Mouse (Mus musculus) C2C12 (cell line): ENCODE results near the gene Hist1h3d. TPM values are rescaled to one million over a fixed set of nuclear protein-coding genes. Genes with fewer than 3 reads are reported as not detected.
A peak's percentile ranks its signal among the peaks of the same experiment; 100 is the strongest.
"Not testable (repeated sequence)": the region's sequence is repeated elsewhere in the genome, so short reads cannot be mapped to it uniquely, and the experiment has no call there.

ENCODE experiments used
- H3K27me3 ChIP-seq: one replicate; pipeline ENCODE4 v1.6.1; 2011; ENCODE audit not compliant: control insufficient read depth, insufficient read depth, insufficient read length
- H3K36me3 ChIP-seq: one replicate; pipeline ENCODE4 v1.6.1; 2011; ENCODE audit not compliant: control insufficient read depth, insufficient read depth
- H3K4me3 ChIP-seq: one replicate; pipeline ENCODE4 v1.5.1; 2011; ENCODE audit warnings: mild to moderate bottlenecking, control low read depth; ENCODE audit not compliant: poor library complexity, insufficient read depth, severe bottlenecking
- H3K79me2 ChIP-seq: one replicate; pipeline ENCODE4 v1.6.1; 2011; ENCODE audit not compliant: control insufficient read depth, insufficient read depth
- H3K79me3 ChIP-seq: one replicate; pipeline ENCODE4 v1.6.1; 2011; ENCODE audit warnings: low read depth, control low read depth
- H3ac ChIP-seq: one replicate; pipeline ENCODE3; 2011; ENCODE audit warnings: low read depth; ENCODE audit not compliant: control insufficient read depth, insufficient read length
- CEBPB ChIP-seq: IDR thresholded peaks from one replicate; pipeline ENCODE4 v1.6.1; 2011; ENCODE audit warnings: low read depth, mild to moderate bottlenecking, control low read depth, moderate library complexity
- CTCF ChIP-seq: IDR thresholded peaks from one replicate; pipeline ENCODE4 v1.5.1; 2011; ENCODE audit not compliant: control insufficient read depth, insufficient read depth, insufficient read length
- FOSL1 ChIP-seq: IDR thresholded peaks from one replicate; pipeline ENCODE4 v1.8.0; 2011; ENCODE audit warnings: mild to moderate bottlenecking, low read length; ENCODE audit not compliant: poor library complexity, insufficient read depth, severe bottlenecking
- MAX ChIP-seq: IDR thresholded peaks from one replicate; pipeline ENCODE4 v1.6.1; 2011; ENCODE audit warnings: mild to moderate bottlenecking, control low read depth
- MYOD1 ChIP-seq: IDR thresholded peaks from one replicate; pipeline ENCODE4 v1.6.1; 2011; ENCODE audit warnings: low read depth; ENCODE audit not compliant: control insufficient read depth, insufficient read length
- MYOG ChIP-seq: IDR thresholded peaks from one replicate; pipeline ENCODE4 v1.6.1; 2011; ENCODE audit not compliant: control insufficient read depth, insufficient read length; ENCODE audit errors: extremely low read depth
- USF1 ChIP-seq: IDR thresholded peaks from one replicate; pipeline ENCODE4 v1.6.1; 2011; ENCODE audit warnings: low read depth, mild to moderate bottlenecking, control low read depth, moderate library complexity
- polyA plus RNA-seq: library from polyadenylated mRNA; unstranded; fragments of >200 nt; fragmentation: generic; extraction: Trizol; gene quantifications from one replicate; pipeline ENCODE4 v1.2.1, GENCODE M21; 2012; ENCODE audit warnings: missing spikeins

Hist1h3d gene
- polyA plus RNA-seq, 1 experiment, result 1.9 TPM

- no peaks in the 10 kb centered on the region for H3K36me3 ChIP-seq
- TF ChIP-seq USF1, result no peak
- no peak for TF ChIP-seq MYOG
- no peak for TF ChIP-seq FOSL1
- TF ChIP-seq CEBPB, result no peak
- TF ChIP-seq MYOD1, result no peak
- TF ChIP-seq CTCF, result no peak
- no peak for TF ChIP-seq MAX
- H3K4me3 ChIP-seq, result no peak overlapping the region
- no peaks in the 10 kb centered on the region for H3K27me3 ChIP-seq
- no peaks in the 10 kb centered on the region for H3K79me3 ChIP-seq
- no peak overlapping the region for H3ac ChIP-seq
- no peaks in the 10 kb centered on the region for H3K79me2 ChIP-seq
Measured at GRCm38 (mm10) chr13:23609844-23610243, 34.3 kb downstream of the Hist1h3d start.

GRCm38 (mm10) chr13:23610393-23610792 lies 34.8 kb downstream of the Hist1h3d start:
- H3K36me3 ChIP-seq, result no peaks in the 10 kb centered on the region
- H3K79me3 ChIP-seq, result no peaks in the 10 kb centered on the region
- H3K27me3 ChIP-seq, result no peaks in the 10 kb centered on the region
- H3K4me3 ChIP-seq, result no peak overlapping the region
- no peaks in the 10 kb centered on the region for H3K79me2 ChIP-seq
- no peak overlapping the region for H3ac ChIP-seq
- TF ChIP-seq USF1 (no peak), MAX (no peak), MYOD1 (no peak), MYOG (no peak), CEBPB (no peak), FOSL1 (no peak)

- Histone ChIP-seq H3K4me3 (no peak overlapping the region), H3K79me2 (no peaks in the 10 kb centered on the region), H3K79me3 (no peaks in the 10 kb centered on the region), H3ac (no peak overlapping the region), H3K27me3 (no peaks in the 10 kb centered on the region), H3K36me3 (no peaks in the 10 kb centered on the region)
- TF ChIP-seq MAX, result no peak
- TF ChIP-seq FOSL1, result no peak
- TF ChIP-seq CTCF, result no peak
- no peak for TF ChIP-seq MYOG
- TF ChIP-seq MYOD1, result no peak
Measured at GRCm38 (mm10) chr13:23611638-23612037, 36.1 kb downstream of the Hist1h3d start.

- H3K27me3 ChIP-seq, result no peaks in the 10 kb centered on the region
- TF ChIP-seq CEBPB (no peak), USF1 (no peak), MYOD1 (no peak), FOSL1 (no peak), MAX (no peak), CTCF (no peak), MYOG (no peak)
- no peaks in the 10 kb centered on the region for H3K36me3 ChIP-seq
- no peaks in the 10 kb centered on the region for H3K79me3 ChIP-seq
- H3K79me2 ChIP-seq, result peaks cover 4% of the 10 kb centered on the region
- peak overlapping the region; percentile 81 for H3ac ChIP-seq
- H3K4me3 ChIP-seq, result peak overlapping the region; percentile 65
Measured at GRCm38 (mm10) chr13:23620056-23620732, 44.6 kb downstream of the Hist1h3d start.

GRCm38 (mm10) chr13:23620733-23621531 lies 45.4 kb downstream of the Hist1h3d start, which contains the start of gene Hist1h2be:
Gene Hist1h2be, minus strand, starts transcription at chr13:23621124.
- TF ChIP-seq MAX, result no peak
- TF ChIP-seq CTCF, result no peak
- Histone ChIP-seq H3K36me3 (no peaks in the 10 kb centered on the region), H3K79me2 (peaks cover 4% of the 10 kb centered on the region), H3K4me3 (peak within 1 kb of the TSS; percentile 65), H3ac (peak within 1 kb of the TSS; percentile 81), H3K27me3 (no peaks in the 10 kb centered on the region), H3K79me3 (no peaks in the 10 kb centered on the region)

GRCm38 (mm10) chr13:23621532-23622174 lies 46.1 kb downstream of the Hist1h3d start:
- Histone ChIP-seq H3K27me3 (no peaks in the 10 kb centered on the region), H3K36me3 (no peaks in the 10 kb centered on the region), H3ac (peak overlapping the region; percentile 79), H3K4me3 (peak overlapping the region; percentile 65), H3K79me3 (no peaks in the 10 kb centered on the region), H3K79me2 (peaks cover 4% of the 10 kb centered on the region)
- no peak for TF ChIP-seq CTCF
- TF ChIP-seq MYOG, result peak; percentile 27
- no peak for TF ChIP-seq CEBPB
- peak; percentile 9 for TF ChIP-seq MAX
- TF ChIP-seq FOSL1, result no peak
- TF ChIP-seq USF1, result no peak

GRCm38 (mm10) chr13:23622175-23622671 lies 46.7 kb downstream of the Hist1h3d start, which contains the start of gene Hist1h1e:
Gene Hist1h1e, minus strand, starts transcription at chr13:23622558.
- not testable (repeated sequence) for H3K79me2 ChIP-seq, H3K27me3 ChIP-seq, H3K79me3 ChIP-seq, H3K36me3 ChIP-seq
- H3K4me3 ChIP-seq, result peak within 1 kb of the TSS; percentile 65
- H3ac ChIP-seq, result peak within 1 kb of the TSS; percentile 79
